7 mouse cellular contexts compared by ENCODE assay signal in genomic region chr3:87909874-87910273, GRCm38 (mm10). TPM values are rescaled to one million over a fixed set of nuclear protein-coding genes. Genes with fewer than 3 reads are reported as not detected.
DNase-seq lines count a peak whose midpoint lies in the region; ATAC-seq and TF ChIP-seq lines count a peak whose summit lies in the region.

No protein-coding gene starts in this region.

- peak overlapping the region; percentile 49 for H3K4me2 ChIP-seq in neural tube, embryonic 11.5 days (ENCODE audit: low read depth)
- peak overlapping the region; percentile 51 for H3K4me2 ChIP-seq in embryonic facial prominence, embryonic 15.5 days (replicated peaks)
- peak overlapping the region; percentile 61 for H3K4me2 ChIP-seq in midbrain, postnatal 0 days (ENCODE audit: low read depth, low read length, poor library complexity, severe bottlenecking)

- no peak overlapping the region; the same call in 1 of the 2 replicates for H3K27ac ChIP-seq in neural tube, embryonic 11.5 days (ENCODE audit: low read depth, low read length)
- peak overlapping the region; percentile 98 for H3K27ac ChIP-seq in embryonic facial prominence, embryonic 15.5 days (replicated peaks)
- peak overlapping the region; percentile 87 for H3K27ac ChIP-seq in limb, embryonic 10.5 days
- H3K27ac ChIP-seq in midbrain, postnatal 0 days (ENCODE audit: low read depth, low read length): peak overlapping the region; percentile 72; the same call in 1 of the 2 replicates

- 4% methylated on average over 4 of the region's 4 CpGs for WGBS in neural tube, embryonic 11.5 days
- 14% methylated on average over 4 of the region's 4 CpGs for WGBS in embryonic facial prominence, embryonic 15.5 days
- WGBS in limb, embryonic 10.5 days: 7% methylated on average over 4 of the region's 4 CpGs
- WGBS in midbrain, postnatal 0 days: 11% methylated on average over 4 of the region's 4 CpGs

- H3K9me3 ChIP-seq in neural tube, embryonic 11.5 days (ENCODE audit: control insufficient read depth, low read length): no peaks in the 10 kb centered on the region
- H3K9me3 ChIP-seq in embryonic facial prominence, embryonic 15.5 days (replicated peaks): no peaks in the 10 kb centered on the region
- no peaks in the 10 kb centered on the region for H3K9me3 ChIP-seq in limb, embryonic 10.5 days (replicated peaks)
- H3K9me3 ChIP-seq in midbrain, postnatal 0 days (ENCODE audit: low read length): no peaks in the 10 kb centered on the region

- no peaks in the 10 kb centered on the region for H3K27me3 ChIP-seq in neural tube, embryonic 11.5 days (ENCODE audit: control insufficient read depth, insufficient read depth, low read length)
- H3K27me3 ChIP-seq in embryonic facial prominence, embryonic 15.5 days: no peaks in the 10 kb centered on the region
- no peaks in the 10 kb centered on the region for H3K27me3 ChIP-seq in limb, embryonic 10.5 days (ENCODE audit: low read depth, poor library complexity, severe bottlenecking)
- H3K27me3 ChIP-seq in midbrain, postnatal 0 days (ENCODE audit: insufficient read depth, low read length): no peaks in the 10 kb centered on the region

- H3K9ac ChIP-seq in neural tube, embryonic 11.5 days (ENCODE audit: low read length): peak overlapping the region; percentile 42
- H3K9ac ChIP-seq in embryonic facial prominence, embryonic 15.5 days: no peak overlapping the region
- peak overlapping the region; percentile 24; the same call in 1 of the 2 replicates for H3K9ac ChIP-seq in midbrain, postnatal 0 days (replicated peaks; ENCODE audit: low read length, poor library complexity, severe bottlenecking)

- H3K4me1 ChIP-seq in neural tube, embryonic 11.5 days (ENCODE audit: control insufficient read depth, insufficient read depth, low read length): peaks cover 20% of the 10 kb centered on the region
- H3K4me1 ChIP-seq in embryonic facial prominence, embryonic 15.5 days: peaks cover 44% of the 10 kb centered on the region
- peaks cover 44% of the 10 kb centered on the region for H3K4me1 ChIP-seq in limb, embryonic 10.5 days
- peaks cover 20% of the 10 kb centered on the region for H3K4me1 ChIP-seq in midbrain, postnatal 0 days (ENCODE audit: insufficient read depth, low read length)

- no peak for TF ChIP-seq CTCF in midbrain, postnatal 0 days (IDR thresholded peaks at IDR 0.05)

- DNase-seq in neural tube, embryonic 11.5 days (ENCODE audit: low spot score): no peak
- no peak for DNase-seq in neural tube, embryonic 10.5 days (ENCODE audit: extremely low spot score, low spot score)
- DNase-seq in limb, embryonic 10.5 days (ENCODE audit: low spot score): no peak
- DNase-seq in midbrain, postnatal 0 days (ENCODE audit: low spot score): no peak
- DNase-seq in thymus, postnatal 25 days: no peak
- DNase-seq in spleen, postnatal 10 days (ENCODE audit: low spot score in 2 of 2): no peak

- peaks cover 7% of the 10 kb centered on the region for H3K36me3 ChIP-seq in neural tube, embryonic 11.5 days (ENCODE audit: control insufficient read depth, insufficient read depth, low read length)
- peaks cover 20% of the 10 kb centered on the region for H3K36me3 ChIP-seq in embryonic facial prominence, embryonic 15.5 days
- peaks cover 34% of the 10 kb centered on the region for H3K36me3 ChIP-seq in limb, embryonic 10.5 days
- peaks cover 15% of the 10 kb centered on the region for H3K36me3 ChIP-seq in midbrain, postnatal 0 days (ENCODE audit: insufficient read depth, low read length)

- peak overlapping the region; percentile 12 for H3K4me3 ChIP-seq in neural tube, embryonic 11.5 days (ENCODE audit: low read depth, low read length)
- H3K4me3 ChIP-seq in embryonic facial prominence, embryonic 15.5 days (replicated peaks): peak overlapping the region; percentile 32
- peak overlapping the region; percentile 94 for H3K4me3 ChIP-seq in limb, embryonic 10.5 days
- peak overlapping the region; percentile 32 for H3K4me3 ChIP-seq in midbrain, postnatal 0 days (ENCODE audit: low read depth, low read length)

- no peak for ATAC-seq in neural tube, embryonic 11.5 days (ENCODE audit: insufficient read depth, low FRiP score, low TSS enrichment)
- ATAC-seq in embryonic facial prominence, embryonic 15.5 days (ENCODE audit: insufficient number of reproducible peaks, low FRiP score, low TSS enrichment, low read depth): no peak
- no peak for ATAC-seq in midbrain, postnatal 0 days (ENCODE audit: low FRiP score)

RNA-seq across cellular contexts. Expression of gene Hdgf, which starts 3.8 kb away (rescaled TPM):
- 256 and 261 TPM in 2 replicates for polyA plus RNA-seq in neural tube, embryonic 11.5 days (2014; fragmentation: Nextera tagmentation; extraction: Ambion mirVana)
- 240 and 246 TPM in 2 replicates for polyA plus RNA-seq in embryonic facial prominence, embryonic 15.5 days (2015; fragmentation: Nextera tagmentation; extraction: Ambion mirVana)
- 272 and 313 TPM in 2 replicates for polyA plus RNA-seq in limb, embryonic 10.5 days (2016; fragmentation: Nextera tagmentation; extraction: Ambion mirVana)
- 86.5 and 89.7 TPM in 2 replicates for total RNA-seq in midbrain, postnatal 0 days (2014; rRNA removed)
- polyA plus RNA-seq in midbrain, postnatal 0 days (2015; fragmentation: Nextera tagmentation; extraction: Ambion mirVana): 135 and 139 TPM in 2 replicates

RNA-seq across cellular contexts. Expression of gene Mrpl24, which starts 9.4 kb away (rescaled TPM):
- polyA plus RNA-seq in neural tube, embryonic 11.5 days (2014; fragmentation: Nextera tagmentation; extraction: Ambion mirVana): 76.1 and 79.2 TPM in 2 replicates
- polyA plus RNA-seq in embryonic facial prominence, embryonic 15.5 days (2015; fragmentation: Nextera tagmentation; extraction: Ambion mirVana): 75.4 and 78.9 TPM in 2 replicates
- 75.0 and 81.3 TPM in 2 replicates for polyA plus RNA-seq in limb, embryonic 10.5 days (2016; fragmentation: Nextera tagmentation; extraction: Ambion mirVana)
- 41.3 and 41.7 TPM in 2 replicates for total RNA-seq in midbrain, postnatal 0 days (2014; rRNA removed)
- polyA plus RNA-seq in midbrain, postnatal 0 days (2015; fragmentation: Nextera tagmentation; extraction: Ambion mirVana): 37.2 and 39.7 TPM in 2 replicates

RNA-seq across cellular contexts. Expression of gene Isg20l2, which starts 20.2 kb away (rescaled TPM):
- polyA plus RNA-seq in neural tube, embryonic 11.5 days (2014; fragmentation: Nextera tagmentation; extraction: Ambion mirVana): 52.3 and 53.9 TPM in 2 replicates
- polyA plus RNA-seq in embryonic facial prominence, embryonic 15.5 days (2015; fragmentation: Nextera tagmentation; extraction: Ambion mirVana): 54.5 and 56.2 TPM in 2 replicates
- 84.8 and 86.0 TPM in 2 replicates for polyA plus RNA-seq in limb, embryonic 10.5 days (2016; fragmentation: Nextera tagmentation; extraction: Ambion mirVana)
- total RNA-seq in midbrain, postnatal 0 days (2014; rRNA removed): 20.5 and 21.0 TPM in 2 replicates
- 13.6 and 14.7 TPM in 2 replicates for polyA plus RNA-seq in midbrain, postnatal 0 days (2015; fragmentation: Nextera tagmentation; extraction: Ambion mirVana)

RNA-seq across cellular contexts. Expression of gene Rrnad1, which starts 20.6 kb away (rescaled TPM):
- 14.5 and 16.9 TPM in 2 replicates for polyA plus RNA-seq in neural tube, embryonic 11.5 days (2014; fragmentation: Nextera tagmentation; extraction: Ambion mirVana)
- 19.8 and 22.4 TPM in 2 replicates for polyA plus RNA-seq in embryonic facial prominence, embryonic 15.5 days (2015; fragmentation: Nextera tagmentation; extraction: Ambion mirVana)
- 21.1 and 21.7 TPM in 2 replicates for polyA plus RNA-seq in limb, embryonic 10.5 days (2016; fragmentation: Nextera tagmentation; extraction: Ambion mirVana)
- 27.8 and 28.2 TPM in 2 replicates for total RNA-seq in midbrain, postnatal 0 days (2014; rRNA removed)
- polyA plus RNA-seq in midbrain, postnatal 0 days (2015; fragmentation: Nextera tagmentation; extraction: Ambion mirVana): 17.6 and 19.1 TPM in 2 replicates

RNA-seq across cellular contexts. Expression of gene Prcc, which starts 24.5 kb away (rescaled TPM):
- polyA plus RNA-seq in neural tube, embryonic 11.5 days (2014; fragmentation: Nextera tagmentation; extraction: Ambion mirVana): 17.8 and 20.3 TPM in 2 replicates
- 16.4 and 16.5 TPM in 2 replicates for polyA plus RNA-seq in embryonic facial prominence, embryonic 15.5 days (2015; fragmentation: Nextera tagmentation; extraction: Ambion mirVana)
- polyA plus RNA-seq in limb, embryonic 10.5 days (2016; fragmentation: Nextera tagmentation; extraction: Ambion mirVana): 17.5 and 20.5 TPM in 2 replicates
- total RNA-seq in midbrain, postnatal 0 days (2014; rRNA removed): 92.6 and 94.8 TPM in 2 replicates
- polyA plus RNA-seq in midbrain, postnatal 0 days (2015; fragmentation: Nextera tagmentation; extraction: Ambion mirVana): 21.1 and 24.3 TPM in 2 replicates

Comparison
In these comparisons a context has a peak if more than half of its experiments do, and no peak if none do; other contexts are left out.
1. H3K4me3 ChIP-seq: peak in every context shown above with its lines; median percentile 94 in limb, embryonic 10.5 days; 32 in embryonic facial prominence, embryonic 15.5 days; 32 in midbrain, postnatal 0 days; 12 in neural tube, embryonic 11.5 days.